Mouse (Mus musculus) liver, postnatal 0 days (tissue): ENCODE measurements at regions not wholly inside any gene's neighbourhood (a gene's known extent, or its start where the extent isn't known, plus 50 kb on each side); places are given as distances from the start of the nearest gene placed in this dataset.

Source experiments
- CTCF ChIP-seq: sonication (generic); IDR thresholded peaks from 2 replicates; pipeline ENCODE4 v1.5.1; 2016; ENCODE audit warnings: antibody characterized with exemption, low read depth
- EP300 ChIP-seq: IDR thresholded peaks from 2 replicates; pipeline ENCODE4 v1.6.1; 2016; ENCODE audit warnings: antibody characterized with exemption, low read depth, mild to moderate bottlenecking

DNA sequence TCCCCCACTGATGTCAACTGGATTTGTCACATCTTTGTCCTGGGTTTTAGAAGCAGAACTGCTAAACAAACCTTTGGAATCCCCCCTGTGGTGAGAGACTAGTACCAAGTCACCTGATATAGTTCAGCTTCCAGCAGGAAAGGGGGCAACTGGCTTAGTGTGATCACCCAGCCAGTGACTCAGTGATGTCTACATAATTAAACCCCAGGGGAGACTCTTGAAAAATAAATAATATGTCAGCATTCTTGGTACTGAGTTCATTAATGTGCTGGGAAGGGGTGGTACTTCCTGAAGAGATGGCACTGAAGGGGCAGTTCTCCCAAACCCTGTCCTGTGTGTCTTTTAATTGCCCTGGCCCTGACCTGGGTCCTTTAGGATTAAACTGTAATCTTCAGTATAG lies 166.5 kb upstream of the Camk1g start:
- TF ChIP-seq CTCF (no peak), EP300 (no peak)
